Mouse (Mus musculus) intestine, embryonic 16.5 days (tissue): ENCODE data around the gene Ankrd23. TPM values are rescaled to one million over a fixed set of nuclear protein-coding genes. Genes with fewer than 3 reads are reported as not detected.
A peak's percentile ranks its signal among the peaks of the same experiment; 100 is the strongest.

Experiments used
- ATAC-seq: fragments of 200-750 bp; cut with Nextera tagmentation; 2 replicates; pipeline ENCODE4 v1.8.0; 2017; ENCODE audit warnings: moderate TSS enrichment, moderate library complexity
- H3K27ac ChIP-seq: fragments of 300-500 bp; sonication (generic); 2 replicates; pipeline ENCODE4 v1.5.1; 2014; ENCODE audit warnings: mild to moderate bottlenecking, low read length
- H3K27me3 ChIP-seq: fragments of 300-500 bp; sonication (generic); replicated peaks from 2 replicates; pipeline ENCODE4 v1.6.1; 2014; ENCODE audit warnings: low read length, control low read depth, mixed read lengths; ENCODE audit not compliant: control insufficient read depth, insufficient read depth
- H3K36me3 ChIP-seq: fragments of 300-500 bp; sonication (generic); 2 replicates; pipeline ENCODE4 v1.6.1; 2014; ENCODE audit warnings: low read length, control low read depth; ENCODE audit not compliant: control insufficient read depth, insufficient read depth
- H3K4me1 ChIP-seq: fragments of 300-500 bp; sonication (generic); 2 replicates; pipeline ENCODE4 v1.6.1; 2014; ENCODE audit warnings: low read length, control low read depth, mixed read lengths; ENCODE audit not compliant: control insufficient read depth, insufficient read depth
- H3K4me2 ChIP-seq: fragments of 300-500 bp; sonication (generic); 2 replicates; pipeline ENCODE4 v1.6.1; 2014; ENCODE audit warnings: low read depth, low read length, control low read depth
- H3K4me3 ChIP-seq: fragments of 300-500 bp; sonication (generic); 2 replicates; pipeline ENCODE4 v1.5.1; 2014; ENCODE audit warnings: mild to moderate bottlenecking, low read length
- H3K9ac ChIP-seq: fragments of 300-500 bp; sonication (generic); 2 replicates; pipeline ENCODE4 v1.6.1; 2014; ENCODE audit warnings: low read depth, low read length
- H3K9me3 ChIP-seq: fragments of 300-500 bp; sonication (generic); 2 replicates; pipeline ENCODE4 v1.6.1; 2016; ENCODE audit warnings: low read length, control low read depth; ENCODE audit not compliant: control insufficient read depth
- WGBS: fragments of 180-500 bp; shearing (Covaris S2); extraction: QIAGEN DNeasy Blood & Tissue Kit; methylation state at CpG from one replicate; pipeline ENCODE4 v1.1.7; 2014; 5-methylcytosine and 5-hydroxymethylcytosine counted together
- polyA plus RNA-seq: library from polyadenylated mRNA; unstranded; fragments of >200 nt; fragmentation: Nextera tagmentation; extraction: Ambion mirVana; gene quantifications from 2 replicates; pipeline ENCODE4 v1.2.1, GENCODE M21; 2015

The Ankrd23 gene
- polyA plus RNA-seq, 1 experiment from 2014 or later, result 14.6 TPM

DNA sequence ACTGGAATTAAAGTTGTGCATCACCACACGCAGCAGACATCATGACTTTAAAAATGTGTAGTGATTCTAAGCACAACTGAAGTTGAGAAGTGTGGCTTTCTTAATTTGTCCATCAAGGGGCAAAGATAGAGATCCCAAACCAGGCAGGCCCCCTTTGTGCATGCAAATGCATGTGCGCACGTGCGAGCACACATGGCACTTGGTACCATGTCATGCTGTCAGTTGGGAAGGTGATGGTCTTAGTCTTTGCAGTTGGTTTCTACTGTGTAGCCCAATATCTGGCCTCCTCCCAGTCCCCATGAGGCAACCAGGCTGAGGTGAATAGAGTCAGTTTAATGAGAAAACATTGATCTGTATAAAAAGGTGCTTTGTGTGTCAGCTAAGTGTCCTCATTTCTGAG, 6.8 kb downstream of the Ankrd23 start:
- no peak for ATAC-seq
- WGBS, result 94% methylated on average over 4 of the region's 4 CpGs
- Histone ChIP-seq H3K36me3 (peaks cover 8% of the 10 kb centered on the region), H3K4me2 (no peak overlapping the region), H3K4me1 (no peaks in the 10 kb centered on the region), H3K27me3 (no peaks in the 10 kb centered on the region), H3K9me3 (no peaks in the 10 kb centered on the region), H3K27ac (no peak overlapping the region), H3K9ac (no peak overlapping the region), H3K4me3 (no peak overlapping the region)

DNA sequence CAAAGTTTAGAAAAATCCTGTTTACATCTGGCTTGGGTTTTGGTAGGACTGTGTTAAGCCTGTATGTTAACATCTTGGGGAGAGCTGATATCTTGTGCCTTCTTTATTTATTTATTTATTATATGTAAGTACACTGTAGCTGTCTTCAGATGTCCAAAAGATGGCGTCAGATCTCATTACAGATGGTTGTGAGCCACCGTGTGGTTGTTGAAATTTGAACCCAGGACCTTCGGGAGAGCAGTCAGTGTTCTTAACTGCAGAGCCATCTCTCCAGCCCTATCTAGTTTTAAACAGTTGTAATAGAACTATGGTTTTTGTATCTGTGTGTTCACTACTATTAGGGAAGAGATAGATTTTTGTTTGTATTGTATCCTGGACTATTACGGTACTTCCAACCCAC, 7.4 kb downstream of the Ankrd23 start:
- Histone ChIP-seq H3K9ac (no peak overlapping the region), H3K27me3 (no peaks in the 10 kb centered on the region), H3K9me3 (no peaks in the 10 kb centered on the region), H3K4me1 (no peaks in the 10 kb centered on the region), H3K4me3 (no peak overlapping the region), H3K36me3 (peaks cover 8% of the 10 kb centered on the region), H3K4me2 (no peak overlapping the region), H3K27ac (no peak overlapping the region)
- no peak for ATAC-seq
- WGBS, result 89% methylated on average over 4 of the region's 4 CpGs

DNA sequence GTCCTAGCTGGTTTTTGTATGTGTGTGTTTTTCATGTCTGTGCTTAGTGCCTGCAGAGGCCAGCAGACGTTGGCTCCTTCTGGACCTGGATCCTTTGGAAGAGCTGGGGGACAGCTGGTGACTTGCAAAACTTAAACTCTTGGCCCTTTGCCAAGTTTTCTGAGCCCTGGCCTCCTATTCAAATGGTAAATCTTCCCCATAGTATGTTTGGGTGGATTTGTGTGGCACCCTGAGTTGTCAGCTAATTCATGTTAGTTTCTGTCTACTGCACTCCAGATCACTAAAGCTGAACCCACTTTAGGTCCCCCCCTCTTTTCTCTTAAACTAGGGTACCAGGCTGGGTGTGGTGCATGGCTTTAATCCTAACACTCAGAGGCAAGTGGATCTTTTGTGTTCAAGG, 8.3 kb downstream of the Ankrd23 start:
- no peaks in the 10 kb centered on the region for H3K9me3 ChIP-seq
- H3K36me3 ChIP-seq, result peaks cover 8% of the 10 kb centered on the region
- H3K4me2 ChIP-seq, result no peak overlapping the region
- WGBS, result 19% methylated on average over 1 of the region's 1 CpGs
- no peak overlapping the region for H3K9ac ChIP-seq
- H3K4me1 ChIP-seq, result no peaks in the 10 kb centered on the region
- H3K4me3 ChIP-seq, result no peak overlapping the region
- no peak overlapping the region for H3K27ac ChIP-seq
- no peak for ATAC-seq
- no peaks in the 10 kb centered on the region for H3K27me3 ChIP-seq

DNA sequence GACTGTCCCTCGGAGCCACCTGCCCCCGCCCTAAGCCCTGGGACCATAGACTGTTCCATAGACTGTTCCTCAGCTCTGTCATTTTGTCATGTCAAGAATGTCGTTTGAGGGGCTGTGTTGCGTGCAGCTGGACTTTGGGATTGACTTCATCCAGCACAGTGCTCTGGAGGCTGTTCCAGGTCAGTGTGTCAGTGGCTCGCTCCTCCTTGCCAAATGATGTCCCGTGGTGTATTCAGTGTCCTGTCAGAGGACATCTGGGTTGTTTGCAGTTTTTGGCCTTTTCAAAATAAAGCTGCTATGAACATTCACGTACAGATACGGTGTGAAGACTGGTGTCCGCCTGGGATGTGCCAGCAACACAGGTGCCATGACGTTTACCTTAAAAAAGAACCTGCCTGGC, 9.8 kb downstream of the Ankrd23 start:
- H3K36me3 ChIP-seq, result peaks cover 8% of the 10 kb centered on the region
- no peaks in the 10 kb centered on the region for H3K9me3 ChIP-seq
- 88% methylated on average over 10 of the region's 10 CpGs for WGBS
- no peak overlapping the region for H3K4me2 ChIP-seq
- no peaks in the 10 kb centered on the region for H3K27me3 ChIP-seq
- H3K4me1 ChIP-seq, result no peaks in the 10 kb centered on the region
- no peak overlapping the region for H3K4me3 ChIP-seq
- no peak overlapping the region for H3K9ac ChIP-seq
- H3K27ac ChIP-seq, result no peak overlapping the region
- no peak for ATAC-seq

DNA sequence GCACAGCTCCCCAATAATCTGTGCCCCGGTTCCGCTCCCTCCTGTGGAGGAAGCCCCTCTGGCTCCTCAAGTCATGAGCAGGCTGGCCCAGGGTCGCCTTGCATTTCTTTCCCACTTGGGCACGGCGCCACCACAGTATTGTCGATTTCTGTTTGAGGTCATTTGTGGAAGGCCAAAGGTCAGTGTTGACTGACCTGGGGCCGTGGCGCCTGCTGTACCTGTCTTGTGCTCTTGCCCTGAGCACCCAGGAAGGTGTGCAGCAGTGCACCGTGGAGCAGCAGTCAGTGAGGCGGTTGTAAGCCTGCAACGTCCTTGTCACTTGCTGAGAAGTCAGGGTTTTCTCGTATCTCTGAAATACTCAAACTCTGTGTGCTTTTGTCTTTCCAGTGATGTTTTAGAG, 10.9 kb downstream of the Ankrd23 start:
- ATAC-seq, result no peak
- Histone ChIP-seq H3K9me3 (no peaks in the 10 kb centered on the region), H3K4me1 (no peaks in the 10 kb centered on the region), H3K4me3 (no peak overlapping the region), H3K9ac (no peak overlapping the region), H3K4me2 (no peak overlapping the region), H3K36me3 (peaks cover 12% of the 10 kb centered on the region), H3K27ac (no peak overlapping the region), H3K27me3 (no peaks in the 10 kb centered on the region)
- WGBS, result 86% methylated on average over 12 of the region's 12 CpGs

DNA sequence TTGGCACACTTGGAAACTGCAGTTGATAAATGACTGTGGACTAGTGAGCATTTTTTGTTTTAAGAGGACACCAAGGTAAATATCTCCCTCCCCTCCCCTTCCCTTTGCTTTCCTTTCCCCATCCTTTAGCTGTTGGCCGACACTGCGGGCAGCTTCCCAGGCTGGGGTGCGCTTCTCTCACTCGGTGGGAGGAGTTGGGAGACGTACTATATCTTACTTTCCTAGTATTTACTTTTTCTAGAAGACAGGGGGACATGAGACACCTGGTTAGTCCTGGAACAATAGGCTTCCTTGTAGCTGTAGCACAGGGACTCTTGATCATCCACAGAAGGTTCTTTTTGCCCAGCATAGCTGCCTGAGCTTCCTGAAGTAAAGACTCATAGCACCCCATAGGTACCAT, 12.6 kb downstream of the Ankrd23 start:
- Histone ChIP-seq H3K27ac (no peak overlapping the region), H3K9ac (no peak overlapping the region), H3K27me3 (no peaks in the 10 kb centered on the region), H3K36me3 (peaks cover 23% of the 10 kb centered on the region), H3K4me2 (no peak overlapping the region), H3K4me3 (no peak overlapping the region), H3K9me3 (no peaks in the 10 kb centered on the region), H3K4me1 (no peaks in the 10 kb centered on the region)
- ATAC-seq, result peak; percentile 43; the same call in 1 of the 2 replicates
- 49% methylated on average over 5 of the region's 5 CpGs for WGBS

DNA sequence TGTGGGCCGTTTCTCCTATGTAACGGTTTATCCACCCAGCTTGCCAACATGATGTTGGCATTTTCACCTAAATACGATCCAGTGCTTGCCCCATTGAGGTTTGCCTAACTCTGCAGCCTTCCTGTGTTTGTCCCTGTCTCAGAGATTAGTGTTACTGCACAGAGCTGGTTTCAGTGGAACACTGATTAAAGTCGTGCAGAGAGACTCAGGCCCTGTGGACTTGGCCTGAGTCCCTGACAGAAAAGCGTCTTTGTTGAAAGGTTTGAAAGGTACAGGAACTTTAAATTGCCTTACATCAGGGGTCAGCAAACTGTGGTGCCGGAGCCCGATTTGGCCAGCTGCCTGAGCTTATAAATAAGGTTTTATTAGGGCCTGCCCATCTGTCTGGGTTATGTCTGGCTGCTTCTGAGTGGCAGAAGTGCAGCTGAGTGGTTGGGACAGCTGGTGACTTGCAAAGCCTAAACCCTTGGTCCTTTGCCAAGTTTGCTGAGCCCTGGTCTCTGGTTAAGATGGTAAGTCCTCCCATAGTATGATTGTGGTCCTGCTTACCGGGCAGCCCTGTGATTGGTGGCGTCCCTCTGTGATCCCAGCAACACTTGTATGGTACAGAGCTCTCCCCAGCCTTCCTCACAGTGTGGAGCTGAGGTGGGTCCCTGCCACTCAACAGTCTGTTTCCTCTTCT, 13.2 kb downstream of the Ankrd23 start:
- Histone ChIP-seq H3K4me1 (0 out of 2 replicates have a peak, but pooled peaks cover 3% of the 10 kb centered on the region), H3K27me3 (no peaks in the 10 kb centered on the region), H3K9me3 (no peaks in the 10 kb centered on the region), H3K36me3 (peaks cover 23% of the 10 kb centered on the region), H3K4me3 (no peak overlapping the region), H3K9ac (no peak overlapping the region), H3K27ac (0 out of 2 replicates have a peak overlapping the region, but pooled peaks have one; percentile 0), H3K4me2 (no peak overlapping the region)
- WGBS, result 54% methylated on average over 9 of the region's 9 CpGs
- peak; percentile 41; the same call in 1 of the 2 replicates for ATAC-seq

DNA sequence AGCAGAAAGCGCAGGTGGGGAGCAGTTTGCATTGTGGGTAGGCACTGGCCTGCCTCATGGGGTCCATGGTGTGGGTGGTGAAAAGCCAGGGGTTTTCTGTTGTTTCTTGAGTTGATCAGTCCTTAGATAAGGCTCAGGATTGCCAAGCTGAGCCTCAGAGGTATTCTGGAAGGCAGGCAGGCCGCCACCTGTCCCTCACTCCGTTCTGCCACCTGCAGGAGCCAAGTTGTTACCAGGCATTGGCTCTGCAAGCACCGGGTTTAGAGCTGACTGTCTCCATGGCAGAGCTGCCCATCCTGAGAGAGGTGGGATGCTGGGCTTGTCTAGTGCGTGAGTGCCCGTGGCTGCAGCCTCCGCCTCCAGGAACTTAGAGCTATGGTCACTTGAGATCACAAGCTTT, 14.5 kb downstream of the Ankrd23 start:
- WGBS, result 93% methylated on average over 7 of the region's 7 CpGs
- H3K9me3 ChIP-seq, result no peaks in the 10 kb centered on the region
- H3K4me2 ChIP-seq, result no peak overlapping the region
- peaks cover 23% of the 10 kb centered on the region for H3K36me3 ChIP-seq
- peaks cover 9% of the 10 kb centered on the region; the same call in 1 of the 2 replicates for H3K4me1 ChIP-seq
- H3K4me3 ChIP-seq, result no peak overlapping the region
- no peaks in the 10 kb centered on the region for H3K27me3 ChIP-seq
- no peak overlapping the region for H3K27ac ChIP-seq
- no peak for ATAC-seq
- no peak overlapping the region for H3K9ac ChIP-seq

DNA sequence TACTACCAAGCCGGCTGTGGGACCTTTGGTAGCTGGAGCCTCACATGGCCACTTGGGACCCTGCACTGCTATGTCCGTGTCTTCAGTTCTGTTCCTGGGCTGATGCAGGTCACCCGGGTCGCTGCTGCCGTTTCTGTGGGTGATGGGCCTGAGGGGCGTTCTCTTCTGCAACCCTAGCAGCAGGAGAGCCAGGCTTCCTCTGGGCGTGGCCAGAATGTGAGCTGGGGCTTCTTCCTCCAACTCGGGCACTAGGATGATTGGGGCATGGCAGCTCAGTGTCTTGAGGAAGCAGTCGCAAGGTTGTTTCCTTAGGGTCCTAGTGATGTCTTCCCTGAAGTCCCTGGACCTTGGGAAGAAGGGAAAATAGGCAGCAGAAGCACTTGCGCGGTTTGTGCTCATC, 17.1 kb downstream of the Ankrd23 start:
- ATAC-seq, result no peak
- H3K27me3 ChIP-seq, result no peaks in the 10 kb centered on the region
- no peak overlapping the region for H3K4me2 ChIP-seq
- H3K9ac ChIP-seq, result no peak overlapping the region
- no peak overlapping the region for H3K4me3 ChIP-seq
- H3K36me3 ChIP-seq, result peaks cover 15% of the 10 kb centered on the region
- no peak overlapping the region for H3K27ac ChIP-seq
- no peaks in the 10 kb centered on the region for H3K9me3 ChIP-seq
- 60% methylated on average over 11 of the region's 11 CpGs for WGBS
- H3K4me1 ChIP-seq, result peaks cover 12% of the 10 kb centered on the region

DNA sequence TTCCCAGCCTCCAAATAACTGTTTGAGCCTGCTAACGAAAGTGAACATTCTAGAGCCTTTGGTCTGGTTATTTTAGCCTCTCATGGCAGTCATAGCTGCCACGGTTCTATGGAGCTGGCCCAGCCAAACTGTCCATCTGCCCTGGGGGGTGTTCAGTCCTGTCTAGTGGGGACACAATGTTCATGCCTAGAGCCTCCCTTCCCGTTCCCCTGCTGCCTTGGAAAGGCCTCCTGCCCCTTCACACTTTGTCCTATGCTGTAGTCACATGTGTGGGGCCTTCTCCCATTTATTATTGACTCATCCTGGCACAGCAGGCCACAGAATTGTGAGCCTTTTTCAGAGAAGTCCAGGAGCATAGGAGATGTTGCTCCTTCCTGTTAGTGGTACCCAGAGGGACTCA, 18.4 kb downstream of the Ankrd23 start:
- ATAC-seq, result peak; percentile 47; the same call in 1 of the 2 replicates
- H3K9ac ChIP-seq, result 0 out of 2 replicates have a peak overlapping the region, but pooled peaks have one; percentile 19
- H3K27ac ChIP-seq, result no peak overlapping the region
- no peaks in the 10 kb centered on the region for H3K27me3 ChIP-seq
- H3K4me2 ChIP-seq, result no peak overlapping the region
- WGBS, result 76% methylated on average over 3 of the region's 3 CpGs
- H3K36me3 ChIP-seq, result peaks cover 15% of the 10 kb centered on the region
- H3K4me1 ChIP-seq, result peaks cover 20% of the 10 kb centered on the region
- H3K9me3 ChIP-seq, result no peaks in the 10 kb centered on the region
- H3K4me3 ChIP-seq, result no peak overlapping the region
